In genomic region chr9:100685769-100686487, GRCm38 (mm10) we compare ENCODE assay signal across 7 mouse cellular contexts.
DNase-seq lines count a peak whose midpoint lies in the region; ATAC-seq and TF ChIP-seq lines count a peak whose summit lies in the region.

No protein-coding gene starts in this region.

- no peak for TF ChIP-seq CTCF in lung, postnatal 0 days (IDR thresholded peaks at IDR 0.05)

- H3K4me2 ChIP-seq in hindbrain, embryonic 16.5 days (ENCODE audit: low read length) = no peak overlapping the region
- no peak overlapping the region for H3K4me2 ChIP-seq in lung, postnatal 0 days (replicated peaks; ENCODE audit: low read depth, low read length)

- TF ChIP-seq EP300 in lung, postnatal 0 days (IDR thresholded peaks at IDR 0.05) = no peak

- intact Hi-C loops in heart, postnatal 14 days (cut with DNase I) = no loop called here

- 15% methylated on average over 3 of the region's 3 CpGs for WGBS in hindbrain, embryonic 16.5 days
- WGBS in lung, postnatal 0 days = 21% methylated on average over 3 of the region's 3 CpGs

- peak; percentile 91 for ATAC-seq in hindbrain, embryonic 16.5 days
- peak; percentile 67 for ATAC-seq in lung, postnatal 0 days

- H3K27ac ChIP-seq in hindbrain, embryonic 16.5 days (ENCODE audit: low read depth, low read length) = peak overlapping the region; percentile 67
- no peak overlapping the region for H3K27ac ChIP-seq in lung, postnatal 0 days (ENCODE audit: low read length)

- no peaks in the 10 kb centered on the region for H3K27me3 ChIP-seq in hindbrain, embryonic 16.5 days (replicated peaks; ENCODE audit: control insufficient read depth, insufficient read depth, low read length)
- H3K27me3 ChIP-seq in lung, postnatal 0 days (replicated peaks; ENCODE audit: insufficient read depth, low read length) = no peaks in the 10 kb centered on the region

- H3K9ac ChIP-seq in hindbrain, embryonic 16.5 days (ENCODE audit: low read depth, low read length) = no peak overlapping the region
- no peak overlapping the region for H3K9ac ChIP-seq in lung, postnatal 0 days (replicated peaks; ENCODE audit: low read depth)

- no peaks in the 10 kb centered on the region for H3K9me3 ChIP-seq in hindbrain, embryonic 16.5 days (ENCODE audit: control insufficient read depth, low read length)
- H3K9me3 ChIP-seq in lung, postnatal 0 days (ENCODE audit: low read length) = no peaks in the 10 kb centered on the region

- H3K36me3 ChIP-seq in hindbrain, embryonic 16.5 days (ENCODE audit: control insufficient read depth, insufficient read depth, low read length) = no peaks in the 10 kb centered on the region
- H3K36me3 ChIP-seq in lung, postnatal 0 days (ENCODE audit: insufficient read depth, low read length) = no peaks in the 10 kb centered on the region

- DNase-seq in Muller cell, postnatal 12 days (ENCODE audit: inconsistent ontology term) = peak; percentile 83
- DNase-seq in embryo, embryonic 10.5 days (ENCODE audit: low spot score) = peak; percentile 85
- DNase-seq in lung, postnatal 0 days (ENCODE audit: low spot score) = peak; percentile 75
- peak; percentile 31 for DNase-seq in retina, postnatal 7 days (ENCODE audit: low read depth, low spot score)
- DNase-seq in heart, postnatal 14 days = no peak
- DNase-seq in B cell, adult 2 months = no peak

- H3K4me1 ChIP-seq in hindbrain, embryonic 16.5 days (ENCODE audit: control insufficient read depth, insufficient read depth, low read depth, low read length) = peaks cover 6% of the 10 kb centered on the region
- H3K4me1 ChIP-seq in lung, postnatal 0 days (ENCODE audit: insufficient read depth, low read depth, low read length) = peaks cover 2% of the 10 kb centered on the region

- no peak overlapping the region for H3K4me3 ChIP-seq in hindbrain, embryonic 16.5 days (ENCODE audit: low read length)
- no peak overlapping the region for H3K4me3 ChIP-seq in lung, postnatal 0 days (ENCODE audit: low read depth, low read length)

Comparison
In these comparisons a context has a peak if more than half of its experiments do, and no peak if none do; other contexts are left out.
1. DNase-seq: peak in Muller cell, postnatal 12 days (single experiment), embryo, embryonic 10.5 days (single experiment), lung, postnatal 0 days (single experiment) and retina, postnatal 7 days (single experiment); none in heart, postnatal 14 days (0 of 2) and B cell, adult 2 months (0 of 2).